Mouse (Mus musculus): Measurements from ENCODE around the gene Irgc1. TPM values are rescaled to one million over a fixed set of nuclear protein-coding genes. Genes with fewer than 3 reads are reported as not detected.

Irgc1 gene
- polyA plus RNA-seq, 1 experiment, result 19.9 TPM

- H3K4me3 ChIP-seq (ENCODE audit: extremely low read depth, insufficient read depth, insufficient read length), result no peak overlapping the region
- H3K36me3 ChIP-seq (ENCODE audit: control insufficient read depth, insufficient read depth, low read length), result peaks cover 29% of the 10 kb centered on the region
- peak in 1 of 2 experiments; percentile 66 for DNase-seq (ENCODE audit: low read depth in 1 of 2, low spot score in 2 of 2)
- no peak overlapping the region for H3K27ac ChIP-seq (ENCODE audit: insufficient read depth, low read length)
- WGBS, result 60% methylated on average over 10 of the region's 10 CpGs
- TF ChIP-seq POLR2A (IDR thresholded peaks at IDR 0.05; ENCODE audit: low read depth, low read length) (no peak), CTCF (IDR thresholded peaks at IDR 0.05; ENCODE audit: extremely low read depth, insufficient read depth, insufficient read length, insufficient replicate concordance) (peak; percentile 90; the same call in 1 of the 2 replicates)
- no peaks in the 10 kb centered on the region for H3K27me3 ChIP-seq (ENCODE audit: control insufficient read depth, insufficient read depth, low read length)
- peaks cover 2% of the 10 kb centered on the region; the same call in 1 of the 2 replicates for H3K4me1 ChIP-seq (ENCODE audit: control insufficient read depth, insufficient read depth, insufficient read length)
These were observed 21.9 kb upstream of the Irgc1 start for GRCm38 (mm10) chr7:24473913-24474529.

- DNase-seq (ENCODE audit: low read depth in 1 of 2, low spot score in 2 of 2), result peak in 1 of 2 experiments; percentile 34
These were observed 20.8 kb upstream of the Irgc1 start for GRCm38 (mm10) chr7:24472937-24473336.

GRCm38 (mm10) chr7:24472442-24472841, 20.3 kb upstream of the Irgc1 start:
- TF ChIP-seq POLR2A (IDR thresholded peaks at IDR 0.05; ENCODE audit: low read depth, low read length) (no peak), CTCF (IDR thresholded peaks at IDR 0.05; ENCODE audit: extremely low read depth, insufficient read depth, insufficient read length, insufficient replicate concordance) (no peak)
- Histone ChIP-seq H3K27me3 (ENCODE audit: control insufficient read depth, insufficient read depth, low read length) (no peaks in the 10 kb centered on the region), H3K36me3 (ENCODE audit: control insufficient read depth, insufficient read depth, low read length) (peaks cover 36% of the 10 kb centered on the region), H3K4me3 (ENCODE audit: extremely low read depth, insufficient read depth, insufficient read length) (no peak overlapping the region), H3K4me1 (ENCODE audit: control insufficient read depth, insufficient read depth, insufficient read length) (peaks cover 5% of the 10 kb centered on the region; the same call in 1 of the 2 replicates), H3K27ac (ENCODE audit: insufficient read depth, low read length) (no peak overlapping the region)
- 84% methylated on average over 6 of the region's 6 CpGs for WGBS
- no peak for DNase-seq (ENCODE audit: low read depth in 1 of 2, low spot score in 2 of 2)

More at GRCm38 (mm10) chr7:24472937-24473336, 20.8 kb upstream of the Irgc1 start:
- 92% methylated on average over 7 of the region's 7 CpGs for WGBS
- TF ChIP-seq CTCF (IDR thresholded peaks at IDR 0.05; ENCODE audit: extremely low read depth, insufficient read depth, insufficient read length, insufficient replicate concordance), result peak; percentile 70; the same call in 1 of the 2 replicates
- TF ChIP-seq POLR2A (IDR thresholded peaks at IDR 0.05; ENCODE audit: low read depth, low read length), result no peak
- Histone ChIP-seq H3K4me1 (ENCODE audit: control insufficient read depth, insufficient read depth, insufficient read length) (peaks cover 5% of the 10 kb centered on the region; the same call in 1 of the 2 replicates), H3K27me3 (ENCODE audit: control insufficient read depth, insufficient read depth, low read length) (no peaks in the 10 kb centered on the region), H3K4me3 (ENCODE audit: extremely low read depth, insufficient read depth, insufficient read length) (no peak overlapping the region), H3K27ac (ENCODE audit: insufficient read depth, low read length) (no peak overlapping the region), H3K36me3 (ENCODE audit: control insufficient read depth, insufficient read depth, low read length) (peaks cover 35% of the 10 kb centered on the region)

- H3K36me3 ChIP-seq (ENCODE audit: control insufficient read depth, insufficient read depth, low read length), result peaks cover 43% of the 10 kb centered on the region
- TF ChIP-seq CTCF (IDR thresholded peaks at IDR 0.05; ENCODE audit: extremely low read depth, insufficient read depth, insufficient read length, insufficient replicate concordance) (no peak), POLR2A (IDR thresholded peaks at IDR 0.05; ENCODE audit: low read depth, low read length) (no peak)
- peaks cover 16% of the 10 kb centered on the region; the same call in 1 of the 2 replicates for H3K4me1 ChIP-seq (ENCODE audit: control insufficient read depth, insufficient read depth, insufficient read length)
- no peak overlapping the region for H3K4me3 ChIP-seq (ENCODE audit: extremely low read depth, insufficient read depth, insufficient read length)
- no peak for DNase-seq (ENCODE audit: low read depth in 1 of 2, low spot score in 2 of 2)
- H3K27me3 ChIP-seq (ENCODE audit: control insufficient read depth, insufficient read depth, low read length), result no peaks in the 10 kb centered on the region
- no peak overlapping the region for H3K27ac ChIP-seq (ENCODE audit: insufficient read depth, low read length)
- WGBS, result 93% methylated on average over 7 of the region's 7 CpGs
These were observed 18.3 kb upstream of the Irgc1 start for GRCm38 (mm10) chr7:24470356-24470755.

GRCm38 (mm10) chr7:24469126-24469525, 17.0 kb upstream of the Irgc1 start:
- Histone ChIP-seq H3K36me3 (ENCODE audit: control insufficient read depth, insufficient read depth, low read length) (peaks cover 37% of the 10 kb centered on the region), H3K27ac (ENCODE audit: insufficient read depth, low read length) (no peak overlapping the region), H3K4me3 (ENCODE audit: extremely low read depth, insufficient read depth, insufficient read length) (no peak overlapping the region), H3K27me3 (ENCODE audit: control insufficient read depth, insufficient read depth, low read length) (no peaks in the 10 kb centered on the region), H3K4me1 (ENCODE audit: control insufficient read depth, insufficient read depth, insufficient read length) (peaks cover 18% of the 10 kb centered on the region; the same call in 1 of the 2 replicates)
- 89% methylated on average over 3 of the region's 3 CpGs for WGBS
- TF ChIP-seq CTCF (IDR thresholded peaks at IDR 0.05; ENCODE audit: extremely low read depth, insufficient read depth, insufficient read length, insufficient replicate concordance), result no peak
- DNase-seq (ENCODE audit: low read depth in 1 of 2, low spot score in 2 of 2), result no peak

- DNase-seq (ENCODE audit: low read depth in 1 of 2, low spot score in 2 of 2), result peak in 1 of 2 experiments; percentile 43
These were observed 15.8 kb upstream of the Irgc1 start for GRCm38 (mm10) chr7:24467886-24468285.

GRCm38 (mm10) chr7:24466835-24467234, 14.7 kb upstream of the Irgc1 start:
- Histone ChIP-seq H3K36me3 (ENCODE audit: control insufficient read depth, insufficient read depth, low read length) (peaks cover 22% of the 10 kb centered on the region), H3K27me3 (ENCODE audit: control insufficient read depth, insufficient read depth, low read length) (no peaks in the 10 kb centered on the region), H3K27ac (ENCODE audit: insufficient read depth, low read length) (no peak overlapping the region), H3K4me3 (ENCODE audit: extremely low read depth, insufficient read depth, insufficient read length) (no peak overlapping the region), H3K4me1 (ENCODE audit: control insufficient read depth, insufficient read depth, insufficient read length) (peaks cover 19% of the 10 kb centered on the region; the same call in 1 of the 2 replicates)
- no peak for DNase-seq (ENCODE audit: low read depth in 1 of 2, low spot score in 2 of 2)
- no peak for TF ChIP-seq CTCF (IDR thresholded peaks at IDR 0.05; ENCODE audit: extremely low read depth, insufficient read depth, insufficient read length, insufficient replicate concordance)
- TF ChIP-seq POLR2A (IDR thresholded peaks at IDR 0.05; ENCODE audit: low read depth, low read length), result no peak
- WGBS, result 72% methylated on average over 6 of the region's 6 CpGs

More at GRCm38 (mm10) chr7:24467886-24468285, 15.8 kb upstream of the Irgc1 start:
- H3K4me3 ChIP-seq (ENCODE audit: extremely low read depth, insufficient read depth, insufficient read length), result no peak overlapping the region
- H3K27me3 ChIP-seq (ENCODE audit: control insufficient read depth, insufficient read depth, low read length), result no peaks in the 10 kb centered on the region
- peak overlapping the region; percentile 47 for H3K27ac ChIP-seq (ENCODE audit: insufficient read depth, low read length)
- H3K4me1 ChIP-seq (ENCODE audit: control insufficient read depth, insufficient read depth, insufficient read length), result peaks cover 19% of the 10 kb centered on the region; the same call in 1 of the 2 replicates
- WGBS, result 70% methylated on average over 5 of the region's 5 CpGs
- peaks cover 31% of the 10 kb centered on the region for H3K36me3 ChIP-seq (ENCODE audit: control insufficient read depth, insufficient read depth, low read length)
- TF ChIP-seq CTCF (IDR thresholded peaks at IDR 0.05; ENCODE audit: extremely low read depth, insufficient read depth, insufficient read length, insufficient replicate concordance) (no peak), POLR2A (IDR thresholded peaks at IDR 0.05; ENCODE audit: low read depth, low read length) (no peak)

Data from spleen, adult 2 months (tissue).